Mouse (Mus musculus) bone marrow macrophage, adult 2 months (primary cell): ENCODE results near the gene Hoxa4. TPM values are rescaled to one million over a fixed set of nuclear protein-coding genes. Genes with fewer than 3 reads are reported as not detected.

Source experiments
- H3K27ac ChIP-seq: 2 replicates; pipeline ENCODE4 v1.5.1; 2012; ENCODE audit warnings: low read depth, low read length; ENCODE audit not compliant: insufficient read depth
- H3K4me1 ChIP-seq: 2 replicates; pipeline ENCODE4 v1.6.1; 2012; ENCODE audit warnings: low read length; ENCODE audit not compliant: control insufficient read depth, insufficient read depth
- H3K4me3 ChIP-seq: 2 replicates; pipeline ENCODE4 v1.5.1; 2012; ENCODE audit warnings: mild to moderate bottlenecking, low read length, moderate library complexity; ENCODE audit not compliant: insufficient read depth
- CTCF ChIP-seq: IDR thresholded peaks from 2 replicates; pipeline ENCODE4 v1.5.1; 2012; ENCODE audit warnings: low read depth, mild to moderate bottlenecking, low read length, moderate library complexity
- POLR2A ChIP-seq: IDR thresholded peaks from 2 replicates; pipeline ENCODE4 v1.6.1; 2012; ENCODE audit warnings: mild to moderate bottlenecking, low read depth, low read length, borderline replicate concordance
- polyA plus RNA-seq: library from polyadenylated mRNA; stranded (reverse); fragments of >200 nt; gene quantifications from 2 replicates; pipeline ENCODE4 v1.2.4, GENCODE M21; 2012; ENCODE audit not compliant: missing spikeins, insufficient read depth, insufficient read length

Hoxa4 gene
- polyA plus RNA-seq, 1 experiment, result 1.2 TPM

DNA sequence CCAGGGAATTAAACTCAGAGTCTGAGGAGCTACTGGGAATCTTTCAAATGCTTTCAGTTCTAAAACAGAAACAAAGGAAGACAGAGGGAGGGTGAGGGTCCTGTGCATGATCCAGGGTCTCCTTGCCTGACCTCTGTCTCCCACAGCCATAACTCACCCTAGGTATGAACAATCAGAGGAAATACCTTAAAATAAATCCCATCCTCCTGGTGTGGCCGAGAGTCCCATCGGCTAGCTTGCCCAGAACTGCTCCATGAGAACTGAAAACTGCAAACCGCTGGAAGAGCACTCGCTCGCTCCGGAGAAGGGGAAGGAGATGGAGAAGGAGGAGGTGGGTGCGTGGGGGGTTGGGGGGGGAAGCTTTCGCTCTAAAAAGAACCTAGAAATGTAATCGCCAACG, 11.9 kb downstream of the Hoxa4 start:
- no peak overlapping the region for H3K27ac ChIP-seq
- no peaks in the 10 kb centered on the region for H3K4me1 ChIP-seq
- no peak for TF ChIP-seq POLR2A
- TF ChIP-seq CTCF, result no peak
- no peak overlapping the region for H3K4me3 ChIP-seq

DNA sequence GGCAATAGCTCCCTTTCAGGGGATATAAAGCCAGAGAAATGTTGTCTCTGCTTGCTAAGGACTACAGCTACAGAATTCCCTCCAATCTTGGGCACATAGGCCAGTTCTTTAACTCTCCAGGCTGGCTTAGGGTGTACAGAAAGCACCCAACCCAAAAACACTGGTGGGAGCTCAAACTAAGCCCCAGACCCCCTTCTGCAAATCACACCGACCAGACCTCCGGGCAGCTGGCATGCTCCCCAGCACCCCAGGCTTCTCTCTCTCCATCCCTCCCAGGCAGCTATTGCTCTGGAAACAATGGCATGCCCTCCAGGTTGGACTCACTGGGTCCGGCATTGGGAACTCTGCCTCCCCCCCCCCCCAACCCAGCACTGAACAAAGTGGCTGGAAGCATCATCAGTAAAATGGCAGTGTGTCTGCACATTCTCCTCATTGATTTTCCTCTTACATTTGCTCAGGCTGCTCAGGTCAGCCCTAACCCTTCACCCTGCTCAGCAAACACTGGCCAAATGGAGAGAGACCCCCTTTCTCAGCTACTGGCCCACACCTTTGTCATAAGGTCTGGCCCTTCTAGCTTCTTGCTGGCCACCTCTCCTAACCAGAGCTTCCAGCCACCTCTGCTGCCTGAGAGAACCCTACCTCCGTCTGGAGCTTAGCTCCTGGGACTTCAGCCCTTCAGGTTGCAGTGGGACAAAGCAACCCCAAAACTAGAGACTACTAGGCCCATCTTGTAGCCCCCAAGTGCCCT, 12.5 kb downstream of the Hoxa4 start:
- H3K4me3 ChIP-seq, result no peak overlapping the region
- TF ChIP-seq POLR2A, result no peak
- TF ChIP-seq CTCF, result no peak
- H3K27ac ChIP-seq, result no peak overlapping the region
- H3K4me1 ChIP-seq, result no peaks in the 10 kb centered on the region

DNA sequence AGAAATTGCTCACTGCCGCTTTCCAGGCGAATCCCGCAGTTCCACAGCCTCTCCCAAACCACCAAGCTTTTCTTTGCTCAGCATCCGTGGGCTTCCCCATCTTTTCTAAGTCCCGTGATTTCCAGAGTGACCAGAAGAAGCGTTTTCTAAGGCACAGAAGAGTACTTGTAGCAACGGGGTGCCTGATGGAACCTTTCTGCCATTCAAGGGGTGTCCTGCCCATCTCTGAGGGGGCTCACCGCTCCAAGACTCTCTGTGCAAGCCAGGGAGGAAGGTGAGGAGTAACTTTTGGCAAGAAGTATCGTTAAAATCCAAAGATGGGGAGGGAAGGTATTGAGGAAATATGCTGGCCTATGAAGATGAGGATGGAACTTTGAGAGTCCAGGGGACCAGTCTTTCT, 13.7 kb downstream of the Hoxa4 start:
- Histone ChIP-seq H3K4me3 (no peak overlapping the region), H3K27ac (no peak overlapping the region)

DNA sequence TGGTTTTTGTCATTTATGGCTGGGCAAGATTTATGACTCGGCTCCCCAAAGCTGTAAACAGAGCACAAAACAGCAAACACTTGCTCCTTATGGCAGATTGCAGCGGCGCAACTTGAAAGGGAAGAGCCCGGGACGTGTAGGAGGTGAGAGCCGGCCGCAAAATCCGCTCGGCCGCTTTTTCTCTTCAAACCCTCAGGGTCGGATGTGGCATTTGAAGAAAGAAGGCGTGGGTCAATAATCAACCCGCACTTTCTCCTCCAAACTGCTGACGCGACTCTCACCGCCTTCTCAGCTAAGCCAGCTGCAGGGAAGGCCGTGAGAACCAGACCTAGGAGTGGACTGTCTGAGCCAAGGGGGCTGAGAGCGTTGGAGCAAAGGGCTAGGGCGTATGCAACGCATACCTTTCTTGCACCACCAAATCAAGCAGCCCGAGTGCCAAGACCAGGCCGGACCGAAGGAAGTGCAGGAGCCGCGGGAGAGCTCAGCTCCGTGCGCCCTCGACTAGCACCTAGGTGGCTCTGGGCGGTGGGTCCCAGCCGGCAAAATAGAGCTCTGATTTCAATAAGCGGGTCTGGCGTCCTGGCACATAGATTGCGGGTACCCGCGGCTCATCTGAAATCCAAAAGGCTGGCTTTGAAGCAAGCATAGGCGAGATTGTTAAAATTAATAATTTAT, 14.4 kb downstream of the Hoxa4 start, which contains the start of gene 5730596B20Rik:
TSS of gene 5730596B20Rik (plus strand) at position 438 of the 675 bp plus-strand sequence.
- TF ChIP-seq POLR2A, result no peak
- TF ChIP-seq CTCF, result no peak
- Histone ChIP-seq H3K27ac (no peak within 1 kb of the TSS), H3K4me3 (no peak within 1 kb of the TSS), H3K4me1 (no peaks in the 10 kb centered on the region)

More for the DNA sequence above, 13.7 kb downstream of the Hoxa4 start:
- no peaks in the 10 kb centered on the region for H3K4me1 ChIP-seq
- TF ChIP-seq CTCF (no peak), POLR2A (no peak)

DNA sequence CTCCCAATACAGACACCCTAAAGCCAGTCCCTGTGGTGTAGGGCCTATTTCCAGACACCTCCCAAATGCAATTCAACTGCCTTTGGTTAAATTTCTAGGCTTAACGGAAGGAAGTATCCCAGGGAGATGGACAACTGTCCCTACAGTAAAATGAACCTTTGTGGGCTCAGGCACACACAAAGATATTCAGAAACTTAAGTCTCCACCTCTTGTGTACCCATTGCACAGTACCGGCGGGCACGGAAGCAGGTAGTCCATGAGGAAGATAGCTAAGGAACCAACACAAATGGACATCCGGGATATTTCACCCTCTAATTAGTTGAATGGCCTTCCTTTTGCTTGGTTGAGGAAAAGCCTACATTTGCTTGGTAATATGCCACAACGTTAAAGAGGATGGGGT, 15.2 kb downstream of the Hoxa4 start:
- TF ChIP-seq CTCF, result no peak
- no peak for TF ChIP-seq POLR2A
- H3K27ac ChIP-seq, result no peak overlapping the region
- H3K4me3 ChIP-seq, result no peak overlapping the region
- no peaks in the 10 kb centered on the region for H3K4me1 ChIP-seq

DNA sequence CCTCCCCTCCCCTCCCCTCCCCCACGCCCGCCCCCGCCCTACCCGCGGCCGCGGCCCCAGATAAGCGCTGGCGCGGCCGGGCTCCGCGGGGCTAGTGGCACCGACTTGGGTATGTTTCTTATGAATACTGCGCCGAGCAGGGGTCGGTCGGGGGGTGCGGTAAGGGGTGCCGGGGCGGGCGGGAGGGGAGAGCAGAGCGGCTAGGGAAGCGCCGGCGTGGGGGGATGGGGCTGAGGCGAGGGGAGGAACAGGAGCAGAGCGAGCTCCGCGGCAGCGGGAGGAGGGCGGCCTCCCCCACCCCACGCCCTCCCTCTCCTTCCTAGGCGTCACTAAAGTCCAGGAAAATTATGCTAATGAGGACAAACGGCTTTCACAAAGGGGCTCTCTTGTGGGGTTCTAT, 15.7 kb downstream of the Hoxa4 start:
- H3K27ac ChIP-seq, result no peak overlapping the region
- H3K4me3 ChIP-seq, result no peak overlapping the region
- H3K4me1 ChIP-seq, result no peaks in the 10 kb centered on the region
- TF ChIP-seq CTCF, result no peak
- no peak for TF ChIP-seq POLR2A

DNA sequence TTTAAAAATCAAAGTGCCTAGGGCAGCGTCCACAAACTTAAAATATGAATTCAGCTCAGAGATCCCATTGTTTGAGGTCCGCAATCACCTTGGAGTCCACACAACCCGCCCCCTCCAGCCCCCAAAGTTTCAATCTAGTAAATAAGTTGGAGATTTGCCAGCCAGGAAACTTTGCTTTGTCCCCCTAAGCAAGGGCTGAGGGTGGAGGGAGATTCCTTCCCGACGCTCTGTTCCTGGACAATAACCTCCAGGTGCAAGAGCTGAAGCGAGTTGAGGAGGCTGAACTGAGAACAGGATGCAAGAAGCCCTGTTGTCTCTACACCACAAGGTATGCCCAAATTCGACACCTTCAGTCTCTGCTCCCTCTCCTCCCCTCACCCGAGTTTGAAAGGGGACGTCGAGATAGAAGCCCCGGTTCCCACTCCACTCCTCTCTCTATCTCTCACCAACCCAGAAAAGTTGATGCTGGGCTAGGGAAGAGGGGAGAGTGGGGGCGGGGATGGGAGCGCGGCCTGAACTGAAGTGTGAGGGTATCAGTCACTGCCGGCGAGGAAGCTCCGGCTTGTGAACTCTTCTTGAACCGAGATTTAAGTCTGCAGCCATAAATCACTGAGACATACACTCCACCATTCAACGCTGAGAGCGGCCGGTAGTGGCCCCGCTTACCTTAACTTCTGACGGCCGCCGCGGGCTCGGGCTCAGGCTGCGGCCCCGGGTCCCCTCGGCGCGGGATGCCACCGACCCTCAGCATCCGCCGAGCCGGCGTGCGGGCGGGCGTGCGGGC, 16.4 kb downstream of the Hoxa4 start:
- H3K27ac ChIP-seq, result no peak overlapping the region
- H3K4me3 ChIP-seq, result no peak overlapping the region
- TF ChIP-seq POLR2A, result no peak
- TF ChIP-seq CTCF, result no peak
- no peaks in the 10 kb centered on the region for H3K4me1 ChIP-seq

DNA sequence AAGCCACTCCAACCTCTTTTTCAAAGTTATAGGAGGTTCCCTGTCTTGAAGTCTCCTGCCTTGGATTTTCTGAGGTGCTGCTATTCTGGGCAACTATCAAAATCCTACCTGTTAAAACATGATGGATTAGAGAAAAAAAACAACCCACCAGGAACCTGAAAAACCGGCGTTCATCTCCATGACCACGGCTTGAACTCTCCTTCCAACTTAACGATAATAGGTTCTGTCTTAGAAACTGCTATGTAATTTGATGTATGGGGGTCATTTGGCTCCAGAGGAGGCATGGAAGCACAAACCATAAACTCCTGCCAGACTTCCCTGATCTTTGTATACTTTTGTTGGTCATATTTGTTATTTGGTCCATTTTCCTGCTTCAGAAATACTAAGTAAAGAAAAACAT, 17.9 kb downstream of the Hoxa4 start:
- Histone ChIP-seq H3K4me1 (no peaks in the 10 kb centered on the region), H3K4me3 (no peak overlapping the region), H3K27ac (no peak overlapping the region)
- TF ChIP-seq CTCF (no peak), POLR2A (no peak)

DNA sequence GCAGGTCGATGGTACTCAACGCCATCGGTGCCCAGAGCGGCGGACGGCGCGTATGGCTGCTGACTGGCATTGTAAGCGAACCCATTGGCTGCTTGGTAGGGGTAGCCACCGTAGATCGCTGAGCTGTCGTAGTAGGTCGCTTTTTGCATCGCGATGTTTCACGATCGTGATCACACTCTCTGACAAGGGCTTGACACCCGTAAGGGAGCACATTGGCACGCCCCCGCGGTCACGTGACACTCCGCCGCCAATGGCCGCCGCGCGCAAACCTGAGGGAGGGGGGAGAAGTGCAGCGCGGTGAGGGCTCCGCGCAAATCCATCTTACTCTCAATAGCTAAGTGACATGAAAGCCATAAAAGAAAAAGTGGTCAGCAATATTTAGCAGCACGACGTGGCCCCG, 19.1 kb downstream of the Hoxa4 start:
- no peak for TF ChIP-seq POLR2A
- TF ChIP-seq CTCF, result no peak
- Histone ChIP-seq H3K27ac (no peak overlapping the region), H3K4me3 (no peak overlapping the region), H3K4me1 (no peaks in the 10 kb centered on the region)
